Mouse (Mus musculus): ENCODE data around the gene Colgalt2. TPM values are rescaled to one million over a fixed set of nuclear protein-coding genes. Genes with fewer than 3 reads are reported as not detected.
"Not testable (repeated sequence)": the region's sequence is repeated elsewhere in the genome, so short reads cannot be mapped to it uniquely, and the experiment has no call there.

Gene Colgalt2
- 1.0 and 1.3 TPM in 2 replicates for polyA plus RNA-seq (2014; fragmentation: Nextera tagmentation; extraction: Ambion mirVana)

- WGBS: under 1% methylated on average over 60 of the region's 70 CpGs
- Histone ChIP-seq H3K4me1 (ENCODE audit: control insufficient read depth, insufficient read depth, low read length) (no peaks in the 10 kb centered on the region), H3K27ac (ENCODE audit: low read depth, low read length) (no peak within 1 kb of the TSS), H3K27me3 (ENCODE audit: control insufficient read depth, insufficient read depth, low read length) (peaks cover 17% of the 10 kb centered on the region), H3K36me3 (ENCODE audit: control insufficient read depth, insufficient read depth, low read length) (no peaks in the 10 kb centered on the region), H3K4me3 (ENCODE audit: low read length) (peak within 1 kb of the TSS; percentile 40), H3K9me3 (ENCODE audit: control insufficient read depth, low read length) (no peaks in the 10 kb centered on the region; the same call in 1 of the 2 replicates), H3K4me2 (replicated peaks; ENCODE audit: low read depth, low read length) (peak within 1 kb of the TSS; percentile 58), H3K9ac (ENCODE audit: low read depth, low read length) (peak within 1 kb of the TSS; percentile 40)
- peak; percentile 84 for ATAC-seq (ENCODE audit: low FRiP score, low TSS enrichment)
Measured at GRCm38 (mm10) chr1:152399790-152400555, at the start of gene Colgalt2. Colgalt2 (plus strand) TSS chr1:152399830.

- no peak overlapping the region for H3K9ac ChIP-seq (ENCODE audit: low read depth, low read length)
- H3K4me2 ChIP-seq (replicated peaks; ENCODE audit: low read depth, low read length): no peak overlapping the region
- no peaks in the 10 kb centered on the region for H3K36me3 ChIP-seq (ENCODE audit: control insufficient read depth, insufficient read depth, low read length)
- H3K4me3 ChIP-seq (ENCODE audit: low read length): no peak overlapping the region
- 0 out of 2 replicates have a peak, but pooled peaks have one; percentile 39 for ATAC-seq (ENCODE audit: low FRiP score, low TSS enrichment)
- H3K4me1 ChIP-seq (ENCODE audit: control insufficient read depth, insufficient read depth, low read length): peaks cover 6% of the 10 kb centered on the region; the same call in 1 of the 2 replicates
- no peak overlapping the region for H3K27ac ChIP-seq (ENCODE audit: low read depth, low read length)
- no peaks in the 10 kb centered on the region for H3K9me3 ChIP-seq (ENCODE audit: control insufficient read depth, low read length)
- no peaks in the 10 kb centered on the region for H3K27me3 ChIP-seq (ENCODE audit: control insufficient read depth, insufficient read depth, low read length)
- WGBS: 62% methylated on average over 4 of the region's 4 CpGs
Measured at GRCm38 (mm10) chr1:152356721-152357120, 42.9 kb upstream of the Colgalt2 start.

GRCm38 (mm10) chr1:152368311-152369088, 31.1 kb upstream of the Colgalt2 start:
- Histone ChIP-seq H3K27ac (ENCODE audit: low read depth, low read length) (no peak overlapping the region), H3K4me3 (ENCODE audit: low read length) (no peak overlapping the region), H3K9ac (ENCODE audit: low read depth, low read length) (no peak overlapping the region), H3K4me1 (ENCODE audit: control insufficient read depth, insufficient read depth, low read length) (peaks cover 9% of the 10 kb centered on the region; the same call in 1 of the 2 replicates), H3K36me3 (ENCODE audit: control insufficient read depth, insufficient read depth, low read length) (peaks cover 10% of the 10 kb centered on the region; the same call in 1 of the 2 replicates), H3K9me3 (ENCODE audit: control insufficient read depth, low read length) (no peaks in the 10 kb centered on the region), H3K27me3 (ENCODE audit: control insufficient read depth, insufficient read depth, low read length) (no peaks in the 10 kb centered on the region), H3K4me2 (replicated peaks; ENCODE audit: low read depth, low read length) (no peak overlapping the region)
- WGBS: 50% methylated on average over 13 of the region's 13 CpGs
- 0 out of 2 replicates have a peak, but pooled peaks have one; percentile 39 for ATAC-seq (ENCODE audit: low FRiP score, low TSS enrichment)

GRCm38 (mm10) chr1:152369139-152369538, 30.5 kb upstream of the Colgalt2 start:
- peaks cover 10% of the 10 kb centered on the region; the same call in 1 of the 2 replicates for H3K36me3 ChIP-seq (ENCODE audit: control insufficient read depth, insufficient read depth, low read length)
- H3K4me3 ChIP-seq (ENCODE audit: low read length): no peak overlapping the region
- H3K9ac ChIP-seq (ENCODE audit: low read depth, low read length): no peak overlapping the region
- H3K27ac ChIP-seq (ENCODE audit: low read depth, low read length): no peak overlapping the region
- no peaks in the 10 kb centered on the region for H3K9me3 ChIP-seq (ENCODE audit: control insufficient read depth, low read length)
- WGBS: 24% methylated on average over 4 of the region's 4 CpGs
- no peaks in the 10 kb centered on the region for H3K27me3 ChIP-seq (ENCODE audit: control insufficient read depth, insufficient read depth, low read length)
- peaks cover 9% of the 10 kb centered on the region; the same call in 1 of the 2 replicates for H3K4me1 ChIP-seq (ENCODE audit: control insufficient read depth, insufficient read depth, low read length)
- no peak overlapping the region for H3K4me2 ChIP-seq (replicated peaks; ENCODE audit: low read depth, low read length)
- no peak for ATAC-seq (ENCODE audit: low FRiP score, low TSS enrichment)

GRCm38 (mm10) chr1:152378311-152378710, 21.3 kb upstream of the Colgalt2 start:
- ATAC-seq (ENCODE audit: low FRiP score, low TSS enrichment): no peak
- Histone ChIP-seq H3K27ac (ENCODE audit: low read depth, low read length) (no peak overlapping the region), H3K4me1 (ENCODE audit: control insufficient read depth, insufficient read depth, low read length) (no peaks in the 10 kb centered on the region), H3K36me3 (ENCODE audit: control insufficient read depth, insufficient read depth, low read length) (peaks cover 38% of the 10 kb centered on the region), H3K4me2 (replicated peaks; ENCODE audit: low read depth, low read length) (no peak overlapping the region), H3K4me3 (ENCODE audit: low read length) (no peak overlapping the region), H3K27me3 (ENCODE audit: control insufficient read depth, insufficient read depth, low read length) (no peaks in the 10 kb centered on the region), H3K9me3 (ENCODE audit: control insufficient read depth, low read length) (no peaks in the 10 kb centered on the region), H3K9ac (ENCODE audit: low read depth, low read length) (no peak overlapping the region)
- 91% methylated on average over 5 of the region's 5 CpGs for WGBS

GRCm38 (mm10) chr1:152384589-152384988, 15.0 kb upstream of the Colgalt2 start:
- H3K4me3 ChIP-seq (ENCODE audit: low read length): no peak overlapping the region
- 88% methylated on average over 1 of the region's 1 CpGs for WGBS
- H3K27me3 ChIP-seq (ENCODE audit: control insufficient read depth, insufficient read depth, low read length): no peaks in the 10 kb centered on the region
- no peak for ATAC-seq (ENCODE audit: low FRiP score, low TSS enrichment)
- no peak overlapping the region for H3K4me2 ChIP-seq (replicated peaks; ENCODE audit: low read depth, low read length)
- H3K9me3 ChIP-seq (ENCODE audit: control insufficient read depth, low read length): no peaks in the 10 kb centered on the region
- H3K4me1 ChIP-seq (ENCODE audit: control insufficient read depth, insufficient read depth, low read length): no peaks in the 10 kb centered on the region
- peaks cover 19% of the 10 kb centered on the region; the same call in 1 of the 2 replicates for H3K36me3 ChIP-seq (ENCODE audit: control insufficient read depth, insufficient read depth, low read length)
- no peak overlapping the region for H3K27ac ChIP-seq (ENCODE audit: low read depth, low read length)
- H3K9ac ChIP-seq (ENCODE audit: low read depth, low read length): no peak overlapping the region

DNA sequence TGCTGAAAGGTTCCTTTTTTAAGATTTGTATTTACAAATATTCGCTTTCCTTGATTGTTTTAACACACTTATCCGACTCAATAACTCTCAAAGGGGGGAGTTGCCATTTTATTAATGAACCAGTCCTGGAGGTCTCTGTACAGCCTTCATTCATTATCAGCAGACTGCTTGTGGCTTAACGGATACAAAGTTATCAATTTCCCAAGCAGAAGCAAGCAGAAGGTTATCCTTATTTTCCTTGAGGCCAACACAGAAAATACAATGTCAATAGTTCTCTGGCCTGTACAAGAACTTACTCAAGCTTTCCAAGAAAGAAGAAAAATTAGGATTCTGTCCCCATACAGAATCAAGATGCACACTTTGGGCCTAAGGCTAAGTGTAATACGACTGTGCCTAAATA, 13.9 kb upstream of the Colgalt2 start:
- not testable (repeated sequence) for ATAC-seq (ENCODE audit: low FRiP score, low TSS enrichment); H3K27me3 ChIP-seq (ENCODE audit: control insufficient read depth, insufficient read depth, low read length); H3K4me1 ChIP-seq (ENCODE audit: control insufficient read depth, insufficient read depth, low read length); H3K27ac ChIP-seq (ENCODE audit: low read depth, low read length); H3K9me3 ChIP-seq (ENCODE audit: control insufficient read depth, low read length)
- H3K9ac ChIP-seq (ENCODE audit: low read depth, low read length): peak overlapping the region; percentile 80
- WGBS: 19% methylated on average over 2 of the region's 4 CpGs
- H3K36me3 ChIP-seq (ENCODE audit: control insufficient read depth, insufficient read depth, low read length): peaks cover 14% of the 10 kb centered on the region; the same call in 1 of the 2 replicates
- H3K4me3 ChIP-seq (ENCODE audit: low read length): peak overlapping the region; percentile 74
- peak overlapping the region; percentile 46 for H3K4me2 ChIP-seq (replicated peaks; ENCODE audit: low read depth, low read length)

DNA sequence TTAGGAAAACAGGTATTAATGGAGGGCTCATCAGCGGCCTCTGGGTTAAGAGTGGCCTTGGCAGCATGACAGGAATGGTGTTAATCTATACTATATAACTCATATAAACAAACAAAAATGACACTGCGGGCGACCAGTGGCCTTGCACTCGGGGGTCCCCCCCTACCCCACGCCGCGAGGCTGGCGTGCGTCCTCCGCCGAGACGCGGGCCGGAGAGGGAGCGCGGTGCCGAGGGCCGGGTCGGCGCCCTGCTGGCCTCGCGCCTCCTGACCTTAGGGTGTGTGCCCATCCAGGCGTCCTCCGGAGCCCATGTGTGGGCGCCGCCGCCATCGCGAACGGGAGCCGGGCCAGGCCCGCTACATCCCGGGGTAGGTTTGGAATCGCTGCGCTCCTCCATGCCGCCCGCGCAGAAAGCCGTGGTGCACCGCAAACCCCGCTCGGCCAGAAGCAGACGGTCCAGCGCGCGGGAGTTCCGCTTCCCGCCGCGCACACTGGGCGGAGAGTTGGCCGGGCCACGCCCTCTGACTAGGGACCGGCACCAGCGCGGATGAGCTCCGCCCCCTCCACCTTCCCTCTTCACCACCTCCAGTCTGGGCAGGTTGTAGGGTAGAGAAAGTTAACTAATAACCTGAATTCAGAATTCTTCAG, 13.3 kb upstream of the Colgalt2 start, which contains the start of gene Tsen15:
Gene Tsen15, minus strand, starts transcription at position 501 of the 648 bp plus-strand sequence.
- ATAC-seq (ENCODE audit: low FRiP score, low TSS enrichment): peak; percentile 98

More for the DNA sequence above, 13.3 kb upstream of the Colgalt2 start, which contains the start of gene Tsen15:
- Histone ChIP-seq H3K9ac (ENCODE audit: low read depth, low read length) (peak within 1 kb of the TSS; percentile 80), H3K4me2 (replicated peaks; ENCODE audit: low read depth, low read length) (peak within 1 kb of the TSS; percentile 46), H3K4me3 (ENCODE audit: low read length) (peak within 1 kb of the TSS; percentile 74), H3K27me3 (ENCODE audit: control insufficient read depth, insufficient read depth, low read length) (no peaks in the 10 kb centered on the region), H3K27ac (ENCODE audit: low read depth, low read length) (no peak within 1 kb of the TSS), H3K36me3 (ENCODE audit: control insufficient read depth, insufficient read depth, low read length) (peaks cover 11% of the 10 kb centered on the region; the same call in 1 of the 2 replicates), H3K9me3 (ENCODE audit: control insufficient read depth, low read length) (no peaks in the 10 kb centered on the region), H3K4me1 (ENCODE audit: control insufficient read depth, insufficient read depth, low read length) (no peaks in the 10 kb centered on the region)
- under 1% methylated on average over 57 of the region's 57 CpGs for WGBS

Measured in kidney, embryonic 14.5 days (tissue).